Mouse (Mus musculus): ENCODE data around the gene Fam71e1.

DNA sequence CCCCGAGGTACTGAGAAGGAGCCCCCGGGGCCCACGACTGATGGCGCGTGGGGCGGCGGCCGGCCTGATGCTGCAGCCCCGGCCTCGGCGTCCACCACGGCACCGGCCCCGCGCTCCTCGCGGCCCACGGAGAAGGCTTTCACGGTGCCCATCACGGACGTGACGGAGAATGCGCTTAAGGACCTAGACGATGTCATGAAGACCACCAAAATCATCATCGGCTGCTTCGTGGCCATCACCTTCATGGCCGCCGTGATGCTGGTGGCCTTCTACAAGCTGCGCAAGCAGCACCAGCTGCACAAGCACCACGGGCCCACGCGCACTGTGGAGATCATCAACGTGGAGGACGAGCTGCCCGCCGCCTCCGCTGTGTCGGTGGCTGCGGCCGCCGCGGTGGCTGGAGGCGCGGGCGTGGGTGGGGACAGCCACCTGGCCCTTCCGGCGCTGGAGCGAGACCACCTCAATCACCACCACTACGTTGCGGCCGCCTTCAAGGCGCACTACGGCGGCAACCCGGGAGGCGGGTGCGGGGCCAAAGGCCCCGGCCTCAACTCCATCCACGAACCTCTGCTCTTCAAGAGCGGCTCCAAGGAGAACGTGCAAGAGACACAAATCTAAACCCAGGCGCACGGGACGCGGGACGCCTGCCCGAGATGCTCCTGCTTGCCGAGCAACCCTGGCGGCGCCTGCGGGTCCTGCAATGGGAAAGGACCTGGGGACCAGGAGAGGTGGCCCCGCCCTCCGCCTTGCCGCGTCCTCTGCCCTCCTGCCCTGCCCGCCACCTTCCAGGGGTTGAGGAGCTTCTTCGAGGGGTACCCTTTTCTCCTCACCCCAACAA is 33.9 kb upstream of the Fam71e1 start:
- peak; percentile 18 for TF ChIP-seq CTCF (IDR thresholded peaks at IDR 0.05; ENCODE audit: low read depth, low read length)
- TF ChIP-seq POLR2A (IDR thresholded peaks at IDR 0.05; ENCODE audit: insufficient read depth, low read length): no peak

All from ES-Bruce4 (cell line).